Mouse (Mus musculus) liver, postnatal 0 days (tissue): ENCODE measurements around the gene Unkl. TPM values are rescaled to one million over a fixed set of nuclear protein-coding genes. Genes with fewer than 3 reads are reported as not detected.

Experiments used
- ATAC-seq: fragments of 200-750 bp; cut with Nextera tagmentation; 2 replicates; pipeline ENCODE4 v1.8.0; 2017; ENCODE audit warnings: mild to moderate bottlenecking, moderate library complexity
- DNase-seq: peaks from one replicate; pipeline ENCODE4 v3.0.0-alpha.2; 2016
- H3K27ac ChIP-seq: fragments of 300-500 bp; sonication (generic); 2 replicates; pipeline ENCODE4 v1.5.1; 2014; ENCODE audit warnings: antibody characterized with exemption, moderate library complexity, mild to moderate bottlenecking, low read depth
- H3K27me3 ChIP-seq: fragments of 300-500 bp; sonication (generic); 2 replicates; pipeline ENCODE4 v1.6.1; 2014; ENCODE audit warnings: low read length, control low read depth, mixed read lengths; ENCODE audit not compliant: insufficient read depth
- H3K36me3 ChIP-seq: fragments of 300-500 bp; sonication (generic); replicated peaks from 2 replicates; pipeline ENCODE4 v1.6.1; 2014; ENCODE audit warnings: mild to moderate bottlenecking, control low read depth, low read length, moderate library complexity, mixed read lengths; ENCODE audit not compliant: insufficient read depth
- H3K4me1 ChIP-seq: fragments of 300-500 bp; sonication (generic); 2 replicates; pipeline ENCODE4 v1.6.1; 2014; ENCODE audit warnings: antibody characterized with exemption, mild to moderate bottlenecking, control low read depth; ENCODE audit not compliant: insufficient read depth
- H3K4me2 ChIP-seq: fragments of 300-500 bp; sonication (generic); 2 replicates; pipeline ENCODE4 v1.6.1; 2014; ENCODE audit warnings: low read depth, mild to moderate bottlenecking, low read length, moderate library complexity, mixed read lengths
- H3K4me3 ChIP-seq: fragments of 300-500 bp; sonication (generic); 2 replicates; pipeline ENCODE4 v1.5.1; 2014; ENCODE audit warnings: low read depth, low read length
- H3K9ac ChIP-seq: fragments of 300-500 bp; sonication (generic); replicated peaks from 2 replicates; pipeline ENCODE4 v1.6.1; 2014; ENCODE audit warnings: mild to moderate bottlenecking, moderate library complexity
- H3K9me3 ChIP-seq: fragments of 300-500 bp; sonication (generic); 2 replicates; pipeline ENCODE4 v1.6.1; 2016; ENCODE audit warnings: mild to moderate bottlenecking, control low read depth, low read length, mixed read lengths
- CTCF ChIP-seq: sonication (generic); IDR thresholded peaks from 2 replicates; pipeline ENCODE4 v1.5.1; 2016; ENCODE audit warnings: antibody characterized with exemption, low read depth
- EP300 ChIP-seq: IDR thresholded peaks from 2 replicates; pipeline ENCODE4 v1.6.1; 2016; ENCODE audit warnings: antibody characterized with exemption, low read depth, mild to moderate bottlenecking
- WGBS: fragments of 180-500 bp; shearing (Covaris S2); extraction: QIAGEN DNeasy Blood & Tissue Kit; methylation state at CpG from one replicate; pipeline ENCODE4 v1.1.7; 2014; ENCODE audit not compliant: insufficient replicate concordance; 5-methylcytosine and 5-hydroxymethylcytosine counted together
- polyA plus RNA-seq: library from polyadenylated mRNA; unstranded; fragments of >200 nt; fragmentation: Nextera tagmentation; extraction: Ambion mirVana; gene quantifications from 2 replicates; pipeline ENCODE4 v1.2.1, GENCODE M21; 2015

Gene Unkl
- polyA plus RNA-seq, 1 experiment from 2014 or later = 3.4 TPM

GRCm38 (mm10) chr17:25250181-25250835, 62.1 kb downstream of the Unkl start:
- H3K27ac ChIP-seq = no peak overlapping the region
- peaks cover 24% of the 10 kb centered on the region for H3K27me3 ChIP-seq
- DNase-seq = no peak
- H3K9ac ChIP-seq = no peak overlapping the region
- H3K9me3 ChIP-seq = no peaks in the 10 kb centered on the region
- ATAC-seq = no peak
- no peaks in the 10 kb centered on the region for H3K36me3 ChIP-seq
- no peak overlapping the region for H3K4me2 ChIP-seq
- WGBS = 75% methylated on average over 8 of the region's 8 CpGs
- no peaks in the 10 kb centered on the region for H3K4me1 ChIP-seq
- H3K4me3 ChIP-seq = no peak overlapping the region
- TF ChIP-seq CTCF (no peak), EP300 (no peak)

- H3K27ac ChIP-seq = no peak overlapping the region
These were observed 64.4 kb downstream of the Unkl start for GRCm38 (mm10) chr17:25252643-25253042.

DNA sequence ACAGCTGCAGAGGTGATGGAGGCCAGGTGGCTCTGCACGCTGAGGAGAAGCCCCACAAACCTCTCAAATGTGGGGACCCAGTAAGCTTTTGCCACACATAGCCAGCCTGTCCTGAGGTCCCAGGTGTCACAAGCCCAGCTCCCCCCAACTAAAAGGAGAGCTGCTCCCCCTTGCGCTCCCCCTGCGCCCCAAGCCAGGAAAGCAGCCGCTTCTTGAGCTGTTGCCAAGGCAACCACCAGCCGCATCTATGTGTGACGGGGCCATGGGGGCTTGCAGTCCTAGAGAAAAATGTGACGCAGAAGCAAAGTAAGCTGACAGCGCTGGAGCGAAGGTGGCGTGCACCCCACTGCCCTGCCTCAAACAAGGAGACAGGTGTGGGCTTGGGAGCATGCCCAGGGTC, 65.6 kb downstream of the Unkl start:
- WGBS = 38% methylated on average over 10 of the region's 10 CpGs
- ATAC-seq = no peak

More at GRCm38 (mm10) chr17:25252643-25253042, 64.4 kb downstream of the Unkl start:
- DNase-seq (no peak), ATAC-seq (no peak)
- Histone ChIP-seq H3K9ac (no peak overlapping the region), H3K36me3 (no peaks in the 10 kb centered on the region), H3K4me1 (peaks cover 10% of the 10 kb centered on the region), H3K4me3 (no peak overlapping the region), H3K27me3 (peaks cover 37% of the 10 kb centered on the region), H3K9me3 (no peaks in the 10 kb centered on the region), H3K4me2 (no peak overlapping the region)
- 54% methylated on average over 3 of the region's 3 CpGs for WGBS
- TF ChIP-seq CTCF (no peak), EP300 (no peak)

GRCm38 (mm10) chr17:25255110-25255509, 66.9 kb downstream of the Unkl start:
- TF ChIP-seq EP300 (no peak), CTCF (no peak)
- peaks cover 10% of the 10 kb centered on the region for H3K4me1 ChIP-seq
- H3K36me3 ChIP-seq = peaks cover 10% of the 10 kb centered on the region
- H3K27ac ChIP-seq = no peak overlapping the region
- H3K4me2 ChIP-seq = no peak overlapping the region
- H3K9ac ChIP-seq = no peak overlapping the region
- 63% methylated on average over 2 of the region's 2 CpGs for WGBS
- no peak overlapping the region for H3K4me3 ChIP-seq
- peaks cover 37% of the 10 kb centered on the region for H3K27me3 ChIP-seq
- no peak for ATAC-seq
- DNase-seq = no peak
- no peaks in the 10 kb centered on the region for H3K9me3 ChIP-seq

More for the DNA sequence above, 65.6 kb downstream of the Unkl start:
- Histone ChIP-seq H3K36me3 (0 out of 2 replicates have a peak, but pooled peaks cover 3% of the 10 kb centered on the region), H3K27me3 (peaks cover 37% of the 10 kb centered on the region), H3K4me3 (no peak overlapping the region), H3K4me1 (peaks cover 10% of the 10 kb centered on the region), H3K27ac (no peak overlapping the region), H3K9ac (no peak overlapping the region), H3K9me3 (no peaks in the 10 kb centered on the region), H3K4me2 (no peak overlapping the region)
- TF ChIP-seq CTCF = no peak
- TF ChIP-seq EP300 = no peak
- DNase-seq = no peak

- DNase-seq = no peak
- peak within 1 kb of the TSS; percentile 33 for H3K4me3 ChIP-seq
- H3K9ac ChIP-seq = 0 out of 2 replicates have a peak within 1 kb of the TSS, but pooled peaks have one; percentile 11
These were observed 68.0 kb downstream of the Unkl start, which contains the start of gene Baiap3 for GRCm38 (mm10) chr17:25256140-25256754. Baiap3 (minus strand) TSS chr17:25256364.

GRCm38 (mm10) chr17:25257804-25258261, 69.6 kb downstream of the Unkl start:
- ATAC-seq (no peak), DNase-seq (no peak)
- peaks cover 18% of the 10 kb centered on the region for H3K36me3 ChIP-seq
- H3K4me3 ChIP-seq = no peak overlapping the region
- no peak for TF ChIP-seq EP300
- no peaks in the 10 kb centered on the region for H3K9me3 ChIP-seq
- no peak overlapping the region for H3K27ac ChIP-seq
- no peak overlapping the region for H3K4me2 ChIP-seq
- no peak overlapping the region for H3K9ac ChIP-seq
- H3K27me3 ChIP-seq = peaks cover 34% of the 10 kb centered on the region
- WGBS = 42% methylated on average over 6 of the region's 6 CpGs
- H3K4me1 ChIP-seq = peaks cover 10% of the 10 kb centered on the region

More at GRCm38 (mm10) chr17:25256140-25256754, 68.0 kb downstream of the Unkl start, which contains the start of gene Baiap3:
- Histone ChIP-seq H3K4me1 (peaks cover 10% of the 10 kb centered on the region), H3K27me3 (peaks cover 34% of the 10 kb centered on the region), H3K4me2 (peak within 1 kb of the TSS; percentile 61), H3K27ac (no peak within 1 kb of the TSS), H3K9me3 (no peaks in the 10 kb centered on the region), H3K36me3 (peaks cover 12% of the 10 kb centered on the region)
- no peak for TF ChIP-seq EP300
- no peak for ATAC-seq
- 5% methylated on average over 24 of the region's 35 CpGs for WGBS
